Mouse (Mus musculus) cortical plate, adult 2 months (tissue): ENCODE measurements around the gene Tnpo1.

Experiments used
- CTCF ChIP-seq: fragments of 200-500 bp; IDR thresholded peaks from 2 replicates; pipeline ENCODE4 v1.5.1; 2011; ENCODE audit warnings: mild to moderate bottlenecking, control low read depth, low read length; ENCODE audit not compliant: insufficient read depth; ENCODE audit errors: extremely low read depth
- POLR2A ChIP-seq: fragments of 200-500 bp; IDR thresholded peaks from 2 replicates; pipeline ENCODE4 v1.6.1; 2011; ENCODE audit warnings: mild to moderate bottlenecking, low read length, control low read depth; ENCODE audit not compliant: insufficient read depth; ENCODE audit errors: extremely low read depth

DNA sequence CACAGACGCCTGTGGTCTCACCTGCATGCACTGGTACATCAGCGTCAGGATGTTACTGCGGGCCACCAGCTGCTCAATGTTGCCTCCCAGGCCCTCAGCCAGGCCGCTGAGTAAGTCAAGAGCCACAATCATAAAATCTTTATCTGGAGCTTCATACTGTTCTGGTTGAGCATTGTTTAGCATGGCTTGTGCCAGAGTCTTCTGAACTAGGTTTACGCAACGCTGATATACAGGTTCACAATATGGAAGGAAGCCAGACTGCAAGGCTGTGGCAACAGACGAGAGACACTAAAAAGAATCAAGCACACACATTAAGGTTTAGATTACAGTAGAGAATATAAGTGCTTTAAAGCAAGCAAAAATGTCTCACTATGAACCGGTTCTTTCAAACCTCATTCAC is 70.9 kb downstream of the Tnpo1 start:
- TF ChIP-seq CTCF, result no peak
- no peak for TF ChIP-seq POLR2A
